Mouse (Mus musculus) adrenal gland, adult (tissue): ENCODE results near the gene Atxn2.
"Not testable (repeated sequence)": the region's sequence is repeated elsewhere in the genome, so short reads cannot be mapped to it uniquely, and the experiment has no call there.

Source experiments
- DNase-seq, 2 experiments: peaks; one replicate each; pipeline ENCODE4 v3.0.0; 2022 to 2023; ENCODE audit warnings: low spot score in 1 of 2; ENCODE audit not compliant: inconsistent age in 2 of 2

The Atxn2 gene

GRCm38 (mm10) chr5:121710402-121710801, 735 bp upstream of the Atxn2 start:
- no peak for DNase-seq

DNA sequence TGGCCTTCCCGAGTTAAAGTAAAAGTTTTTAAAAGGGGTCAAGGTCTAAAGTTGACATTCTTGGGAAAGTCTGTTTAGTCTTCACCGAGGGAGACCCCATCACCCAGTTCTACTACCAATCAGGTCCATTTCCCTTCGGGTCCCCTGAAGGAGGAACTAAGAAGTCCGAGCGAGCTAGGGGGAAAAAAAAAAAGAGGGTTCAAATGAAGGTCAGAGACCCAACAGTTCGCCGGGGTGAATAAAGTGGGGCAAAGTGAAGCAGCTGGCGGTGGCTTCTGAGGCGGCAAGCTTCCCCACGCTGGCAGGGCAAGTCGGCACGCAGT, 325 bp upstream of the Atxn2 start:
- DNase-seq = no peak

- no peak for DNase-seq
These were observed 743 bp downstream of the Atxn2 start for GRCm38 (mm10) chr5:121711928-121712231.

- peak; percentile 60 to 80 for DNase-seq
These were observed 1.2 kb downstream of the Atxn2 start for GRCm38 (mm10) chr5:121712232-121712933.

DNA sequence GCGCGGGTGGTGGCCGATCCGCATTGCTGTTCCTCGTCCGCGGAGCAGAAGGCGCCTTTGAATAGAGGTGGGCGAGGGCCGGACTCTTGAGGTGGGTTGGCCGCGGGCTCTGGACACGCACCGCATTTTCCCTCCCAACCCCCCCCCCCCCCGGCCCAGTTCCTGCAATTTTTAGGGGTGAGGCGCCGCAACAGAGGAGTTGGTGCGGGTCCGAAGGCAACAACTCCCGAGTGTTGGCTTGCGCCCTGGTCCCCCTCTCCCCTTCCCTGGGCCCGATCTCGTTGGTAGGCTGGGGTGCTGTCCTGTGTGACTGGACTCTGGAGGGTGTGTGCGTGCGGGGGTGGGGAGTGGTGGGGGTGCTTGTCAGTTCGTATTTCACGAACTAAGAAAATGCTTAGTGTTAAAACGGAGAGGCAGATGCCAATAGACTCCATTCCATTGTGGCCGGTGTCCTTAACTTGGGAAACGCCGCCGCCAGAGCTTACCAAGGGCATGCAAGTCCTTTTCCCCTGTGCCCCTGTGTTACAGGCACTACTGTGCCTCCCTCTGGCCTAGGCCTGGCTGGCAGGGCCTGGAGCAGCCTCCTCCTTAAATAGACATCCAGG, 1.9 kb downstream of the Atxn2 start:
- peak; percentile 74 to 89 for DNase-seq

DNA sequence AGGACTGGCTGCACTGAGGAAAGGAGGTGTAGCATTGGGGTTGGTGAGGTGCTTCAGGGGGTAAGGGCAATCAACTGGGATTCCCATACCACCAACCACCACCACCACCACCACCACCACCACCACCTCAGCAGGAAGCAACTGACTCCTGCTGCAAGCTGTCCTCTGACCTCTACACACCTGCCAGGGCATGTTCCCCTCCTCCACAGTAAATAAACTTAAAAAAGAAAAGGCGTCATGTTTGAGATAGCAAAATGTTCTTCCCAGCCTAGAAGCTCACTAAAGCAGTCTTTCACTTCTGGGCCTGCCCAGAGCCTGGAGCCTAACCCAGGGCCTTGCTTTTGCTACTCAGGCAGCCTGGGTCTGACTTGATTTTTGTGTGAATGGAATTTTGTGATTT, 3.2 kb downstream of the Atxn2 start:
- DNase-seq = no peak

DNA sequence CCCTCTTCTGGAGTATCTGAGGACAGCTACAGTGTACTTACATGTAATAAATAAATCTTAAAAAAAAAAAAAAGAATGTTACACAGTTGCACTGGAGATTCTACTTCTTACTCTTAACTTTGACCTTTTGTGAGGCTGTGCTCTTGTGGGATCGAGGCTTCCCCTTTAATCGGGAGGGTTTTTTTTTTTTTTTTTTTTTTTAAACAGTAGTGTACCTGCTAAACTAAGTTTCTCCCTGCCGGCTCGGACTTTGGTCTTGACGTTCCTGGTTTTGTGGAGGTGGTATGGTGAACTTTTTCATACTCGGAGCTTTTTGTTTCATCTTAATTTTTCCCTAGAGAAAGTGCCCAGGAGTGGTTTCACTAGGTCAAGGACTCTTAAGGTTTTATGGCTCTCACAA, 3.8 kb downstream of the Atxn2 start:
- no peak for DNase-seq

DNA sequence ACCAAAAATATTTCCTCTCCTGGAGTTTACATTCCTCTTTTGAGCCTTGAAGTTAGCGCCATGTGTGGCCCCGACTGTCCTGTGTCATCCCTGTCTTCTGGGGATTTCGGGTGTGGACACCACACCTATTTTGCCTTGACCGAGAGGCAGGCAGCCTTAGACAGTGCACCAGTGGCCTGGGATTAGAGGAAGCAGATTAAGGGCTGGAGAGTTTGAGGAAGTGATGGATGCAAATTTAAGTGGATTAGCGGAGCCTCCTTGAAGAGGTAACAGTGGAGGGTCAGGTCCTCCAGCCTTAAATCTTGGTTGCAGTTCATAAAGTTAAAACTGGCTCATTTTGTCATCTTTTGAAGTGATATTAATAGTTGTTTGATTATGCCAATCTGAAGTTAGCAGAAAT, 7.3 kb downstream of the Atxn2 start:
- DNase-seq = no peak

DNA sequence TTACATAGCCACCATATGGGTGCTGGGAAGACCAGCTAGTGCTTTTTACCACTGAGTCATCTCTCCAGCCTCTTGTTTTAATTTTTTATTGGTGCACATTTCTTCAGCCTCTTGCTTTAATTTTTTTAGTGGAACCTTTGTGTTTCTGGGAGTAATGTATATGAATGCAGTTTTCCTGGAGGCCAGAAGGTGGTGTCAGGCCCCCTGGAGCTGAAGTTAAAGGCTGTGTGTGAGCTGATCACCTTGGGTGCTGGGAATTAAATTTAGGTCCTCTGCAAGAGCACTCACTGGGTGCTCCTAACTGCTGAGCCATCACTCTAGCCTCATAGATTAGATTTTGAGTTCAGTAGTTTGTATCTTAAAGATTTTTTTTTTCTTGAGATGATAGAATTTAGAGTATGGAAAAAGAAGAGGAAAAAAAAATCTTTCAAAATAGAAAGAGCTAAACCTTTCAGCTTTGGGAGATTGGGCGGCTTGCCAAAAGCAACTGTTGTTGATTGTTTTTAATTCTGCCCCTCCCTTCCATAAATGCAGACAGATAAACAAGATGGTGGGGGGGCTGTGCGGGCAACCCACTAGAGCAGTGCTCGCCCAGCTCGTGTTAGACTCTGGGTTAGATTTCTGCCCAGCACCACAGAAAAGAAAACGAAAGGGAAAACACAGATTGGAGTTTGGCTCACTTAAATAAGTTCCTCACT, 9.9 kb downstream of the Atxn2 start:
- no peak for DNase-seq

DNA sequence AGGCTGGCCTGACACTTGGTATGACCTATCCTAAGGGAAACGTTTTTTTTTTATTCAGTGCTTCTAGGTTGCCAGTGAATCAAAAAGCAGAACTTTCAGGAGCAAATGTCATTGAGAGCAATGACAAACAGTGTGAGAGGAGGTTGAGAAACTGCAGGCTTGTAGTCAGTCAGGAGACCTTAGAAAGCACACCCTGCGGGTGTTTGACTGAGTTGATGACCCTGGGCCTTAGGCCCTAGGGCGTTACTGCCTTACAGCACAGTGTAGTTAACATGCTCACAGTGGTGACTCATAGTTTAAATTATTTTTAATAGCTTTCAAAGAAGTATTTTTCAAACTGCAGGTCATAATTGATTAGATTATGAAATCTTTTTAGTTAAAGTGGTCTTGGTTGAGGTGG, 10.7 kb downstream of the Atxn2 start:
- peak in 1 of 2 experiments; percentile 77 for DNase-seq

- no peak for DNase-seq
These were observed 13.5 kb downstream of the Atxn2 start for GRCm38 (mm10) chr5:121724678-121725077.

- no peak for DNase-seq
These were observed 18.9 kb downstream of the Atxn2 start for GRCm38 (mm10) chr5:121730057-121730456.

DNA sequence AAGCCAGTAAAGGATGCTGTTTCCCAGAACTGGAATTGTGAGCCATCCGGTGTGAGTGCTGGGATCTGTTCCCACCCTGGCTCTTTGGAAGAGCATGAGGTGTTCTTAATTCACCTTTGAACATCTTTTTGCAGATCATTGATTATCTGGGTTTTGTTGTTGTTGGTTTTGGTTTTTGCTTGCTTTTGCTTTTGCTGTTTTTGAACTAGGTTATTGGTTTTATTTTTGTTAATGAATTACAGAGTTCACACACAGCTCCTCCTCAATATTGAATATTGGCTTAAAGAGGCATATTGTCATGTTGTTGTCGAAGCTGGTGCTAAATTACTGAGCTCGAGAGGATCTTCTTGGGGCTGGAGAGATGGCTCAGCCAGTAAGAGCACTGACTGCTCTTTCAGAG, 25.5 kb downstream of the Atxn2 start:
- no peak for DNase-seq

GRCm38 (mm10) chr5:121738162-121738561, 27.0 kb downstream of the Atxn2 start:
- DNase-seq = not testable (repeated sequence)

DNA sequence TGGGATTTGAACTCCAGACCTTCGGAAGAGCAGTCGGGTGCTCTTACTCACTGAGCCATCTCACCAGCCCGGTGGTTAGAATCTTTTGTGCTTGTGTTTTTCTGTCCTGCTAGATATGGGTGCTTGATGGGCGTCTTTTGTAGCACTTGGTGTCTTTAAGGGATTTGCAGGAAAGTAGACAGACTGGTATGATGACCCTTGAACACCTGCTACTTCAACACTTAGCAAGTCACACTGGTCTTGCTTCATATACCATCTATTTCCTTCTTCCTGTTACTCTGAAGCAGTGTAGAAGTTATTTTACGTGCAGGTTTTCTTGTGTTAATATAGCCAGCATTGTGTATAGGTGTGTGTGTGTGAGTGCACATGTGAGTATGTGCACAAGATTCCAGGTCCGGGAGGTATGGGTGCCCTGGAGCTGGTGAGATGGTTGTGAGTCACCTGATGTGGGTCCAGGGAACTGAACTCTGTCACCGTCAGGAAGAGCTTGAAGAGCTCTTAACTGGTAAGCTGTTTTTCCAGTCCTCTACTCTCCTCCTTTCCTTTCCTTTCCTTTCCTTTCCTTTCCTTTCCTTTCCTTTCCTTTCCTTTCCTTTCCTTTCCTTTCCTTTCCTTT, 27.5 kb downstream of the Atxn2 start:
- no peak for DNase-seq

- DNase-seq = no peak
These were observed 29.4 kb downstream of the Atxn2 start for GRCm38 (mm10) chr5:121740516-121740915.

GRCm38 (mm10) chr5:121742915-121743314, 31.8 kb downstream of the Atxn2 start:
- no peak for DNase-seq

DNA sequence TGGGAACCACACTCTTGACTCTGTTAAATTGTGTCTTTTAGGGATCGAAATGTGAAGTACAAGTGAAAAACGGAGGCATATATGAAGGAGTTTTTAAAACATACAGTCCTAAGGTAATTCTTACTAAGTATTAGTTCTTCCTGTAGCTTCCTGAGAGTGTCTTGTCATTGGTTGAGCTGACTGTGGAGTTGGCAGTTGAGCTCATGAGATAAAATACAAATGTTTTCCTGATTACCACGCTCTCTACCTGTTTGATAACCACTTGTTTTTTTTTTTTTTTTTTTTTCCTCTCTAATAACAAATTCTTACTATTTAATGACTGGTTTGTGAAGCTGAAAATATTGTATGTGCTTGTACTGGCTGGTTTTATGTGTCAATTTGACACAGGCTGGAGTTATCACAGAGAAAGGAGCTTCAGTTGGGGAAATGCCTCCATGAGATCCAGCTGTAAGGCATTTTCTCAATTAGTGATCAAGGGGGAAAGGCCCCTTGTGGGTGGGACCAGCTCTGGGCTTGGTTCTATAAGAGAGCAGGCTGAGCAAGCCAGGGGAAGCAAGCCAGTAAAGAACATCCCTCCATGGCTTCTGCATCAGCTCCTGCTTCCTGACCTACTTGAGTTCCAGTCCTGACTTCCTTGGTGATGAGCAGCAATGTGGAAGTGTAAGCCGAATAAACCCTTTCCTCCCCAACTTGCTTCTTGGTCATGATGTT, 36.9 kb downstream of the Atxn2 start:
- DNase-seq = not testable (repeated sequence)

DNA sequence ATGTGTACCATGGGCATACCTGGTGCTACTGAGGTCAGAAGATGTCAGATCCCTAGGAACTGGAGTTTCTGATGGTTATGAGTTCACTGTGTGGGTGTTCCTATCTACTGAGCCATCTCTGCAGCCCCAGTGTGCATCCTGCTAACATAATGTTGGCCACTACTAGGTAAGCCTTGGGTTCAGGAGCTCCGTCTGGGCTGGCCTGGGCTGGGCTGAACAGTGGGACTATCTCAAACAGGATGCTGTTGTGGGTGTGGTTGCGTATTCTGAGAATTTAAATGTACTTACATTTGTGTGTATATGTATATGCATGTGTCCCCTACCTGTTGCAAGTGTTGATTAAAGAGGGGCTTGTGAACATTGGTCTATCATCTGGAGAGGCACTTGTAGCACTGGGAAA, 38.5 kb downstream of the Atxn2 start:
- no peak for DNase-seq

GRCm38 (mm10) chr5:121757900-121758299, 46.8 kb downstream of the Atxn2 start:
- DNase-seq = no peak

GRCm38 (mm10) chr5:121758341-121758740, 47.2 kb downstream of the Atxn2 start:
- DNase-seq = no peak

GRCm38 (mm10) chr5:121759921-121760320, 48.8 kb downstream of the Atxn2 start:
- no peak for DNase-seq
